Mouse (Mus musculus) liver, adult 2 months (tissue): ENCODE measurements at regions not wholly inside any gene's neighbourhood (a gene's known extent, or its start where the extent isn't known, plus 50 kb on each side); places are given as distances from the start of the nearest gene placed in this dataset.

Experiments used
- DNase-seq: peaks from one replicate; pipeline ENCODE4 v3.0.0-alpha.2; 2011; ENCODE audit warnings: low read depth, low spot score; ENCODE audit errors: extremely low read depth
- H3K27ac ChIP-seq: fragments of 200-500 bp; replicated peaks from 2 replicates; pipeline ENCODE4 v1.5.1; 2012; ENCODE audit warnings: low read depth, mild to moderate bottlenecking, control low read depth, inconsistent platforms, low read length; ENCODE audit not compliant: insufficient read depth
- H3K27me3 ChIP-seq: fragments of 200-500 bp; 2 replicates; pipeline ENCODE4 v1.6.1; 2012; ENCODE audit warnings: mild to moderate bottlenecking, moderate library complexity, low read length, inconsistent platforms; ENCODE audit not compliant: control insufficient read depth, insufficient read depth
- H3K36me3 ChIP-seq: fragments of 200-500 bp; 2 replicates; pipeline ENCODE4 v1.6.1; 2012; ENCODE audit warnings: low read length, inconsistent platforms; ENCODE audit not compliant: control insufficient read depth, insufficient read depth
- H3K4me1 ChIP-seq: fragments of 200-500 bp; 2 replicates; pipeline ENCODE4 v1.6.1; 2011; ENCODE audit warnings: low read length; ENCODE audit not compliant: control insufficient read depth, insufficient read depth
- H3K4me3 ChIP-seq: fragments of 200-500 bp; 2 replicates; pipeline ENCODE4 v1.5.1; 2011; ENCODE audit warnings: low read depth, mild to moderate bottlenecking, control low read depth, low read length, moderate library complexity; ENCODE audit not compliant: insufficient read depth
- H3K79me2 ChIP-seq: fragments of 200-500 bp; 2 replicates; pipeline ENCODE4 v1.6.1; 2012; ENCODE audit warnings: inconsistent platforms, mild to moderate bottlenecking, low read length, moderate library complexity; ENCODE audit not compliant: control insufficient read depth, insufficient read depth
- H3K9ac ChIP-seq: fragments of 200-500 bp; 2 replicates; pipeline ENCODE4 v1.6.1; 2012; ENCODE audit warnings: low read depth, mild to moderate bottlenecking, control low read depth, inconsistent platforms, low read length
- CTCF ChIP-seq: fragments of 200-500 bp; IDR thresholded peaks from 2 replicates; pipeline ENCODE4 v1.5.1; 2011; ENCODE audit warnings: low read depth, low read length, control low read depth
- POLR2A ChIP-seq: fragments of 200-500 bp; IDR thresholded peaks from 2 replicates; pipeline ENCODE4 v1.6.1; 2011; ENCODE audit warnings: low read length, control low read depth; ENCODE audit not compliant: insufficient read depth; ENCODE audit errors: extremely low read depth
- WGBS: fragments of 180-500 bp; shearing (Covaris S2); methylation state at CpG from one replicate; pipeline ENCODE4 v1.1.7; 2018; 5-methylcytosine and 5-hydroxymethylcytosine counted together

DNA sequence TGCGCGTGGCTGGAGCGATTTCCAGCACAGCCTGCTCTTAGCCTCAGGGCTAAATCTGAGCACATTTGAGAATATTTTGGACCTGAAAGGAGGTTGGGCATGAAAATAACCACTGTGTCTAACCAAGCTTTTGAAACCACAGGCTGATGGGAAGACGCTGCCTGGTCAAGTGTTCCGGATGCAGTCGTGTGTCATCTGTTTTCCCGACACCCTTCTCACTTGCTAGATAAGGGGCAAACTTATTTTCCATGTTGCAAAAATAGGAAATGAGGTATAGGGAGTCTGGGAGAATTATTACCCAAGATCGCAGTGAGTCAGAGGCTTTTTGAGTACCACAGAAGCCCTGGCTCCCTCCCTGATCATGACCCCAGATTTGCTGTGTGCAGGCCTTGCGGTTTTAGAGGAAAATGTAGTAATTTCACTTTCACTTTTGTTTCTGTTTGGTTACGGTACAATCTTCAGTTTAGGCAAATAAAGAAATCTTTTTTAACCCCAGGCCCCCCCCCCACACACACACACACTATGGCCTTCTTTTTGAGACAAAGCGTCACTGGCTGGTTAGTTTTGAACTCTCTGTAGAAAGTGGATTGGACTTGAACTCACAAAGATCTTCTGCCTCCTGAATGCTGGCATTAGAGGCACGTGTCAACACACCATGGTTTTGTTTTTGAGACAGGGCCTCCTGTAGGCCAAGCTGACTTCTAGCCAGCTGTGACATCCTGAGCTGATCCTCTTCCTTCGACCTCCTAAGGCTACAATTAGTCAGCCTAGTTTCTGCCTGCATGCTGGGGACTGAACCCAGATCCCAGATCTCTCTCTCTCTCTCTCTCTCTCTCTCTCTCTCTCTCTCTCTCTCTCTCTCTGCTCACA lies 60.7 kb downstream of the Zfp281 start:
- H3K4me1 ChIP-seq = peaks cover 10% of the 10 kb centered on the region; the same call in 1 of the 2 replicates
- H3K4me3 ChIP-seq = peak overlapping the region; percentile 9; the same call in 1 of the 2 replicates
- H3K79me2 ChIP-seq = no peaks in the 10 kb centered on the region
- 29% methylated on average over 13 of the region's 13 CpGs for WGBS
- H3K36me3 ChIP-seq = no peaks in the 10 kb centered on the region
- peak overlapping the region; percentile 1; the same call in 1 of the 2 replicates for H3K9ac ChIP-seq
- TF ChIP-seq CTCF (no peak), POLR2A (no peak)
- H3K27ac ChIP-seq = peak overlapping the region; percentile 70
- DNase-seq = peak; percentile 74
- no peaks in the 10 kb centered on the region for H3K27me3 ChIP-seq

DNA sequence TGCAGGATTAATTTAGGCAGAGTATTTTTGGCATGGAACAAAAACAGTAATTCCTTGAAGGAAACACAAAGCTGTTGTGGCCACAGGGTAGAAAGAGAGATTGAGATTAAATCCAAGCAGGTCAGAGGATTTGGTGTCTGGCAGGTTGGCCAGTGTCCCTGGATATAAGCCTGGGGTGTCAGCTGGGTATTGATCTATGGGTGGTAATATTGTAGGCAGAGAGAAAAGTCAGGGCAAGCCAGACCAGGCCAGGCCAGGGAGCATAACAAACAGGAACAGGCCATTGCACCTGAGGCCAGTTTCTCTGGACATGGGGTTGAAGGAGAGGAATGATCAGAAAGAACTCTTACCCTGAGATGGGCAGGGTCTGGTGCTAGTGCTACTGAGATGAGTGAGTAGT lies 61.8 kb downstream of the Zfp281 start:
- Histone ChIP-seq H3K27me3 (no peaks in the 10 kb centered on the region), H3K27ac (peak overlapping the region; percentile 54), H3K9ac (no peak overlapping the region), H3K79me2 (no peaks in the 10 kb centered on the region), H3K4me3 (no peak overlapping the region), H3K4me1 (peaks cover 10% of the 10 kb centered on the region; the same call in 1 of the 2 replicates), H3K36me3 (no peaks in the 10 kb centered on the region)
- TF ChIP-seq POLR2A (no peak), CTCF (no peak)
- DNase-seq = peak; percentile 97

GRCm38 (mm10) chr1:136690068-136690467 lies 65.4 kb downstream of the Zfp281 start:
- Histone ChIP-seq H3K4me1 (peaks cover 19% of the 10 kb centered on the region), H3K27me3 (no peaks in the 10 kb centered on the region), H3K9ac (no peak overlapping the region), H3K27ac (no peak overlapping the region), H3K79me2 (no peaks in the 10 kb centered on the region), H3K36me3 (no peaks in the 10 kb centered on the region), H3K4me3 (no peak overlapping the region)
- 63% methylated on average over 2 of the region's 2 CpGs for WGBS
- no peak for DNase-seq
- TF ChIP-seq POLR2A = no peak
- no peak for TF ChIP-seq CTCF

GRCm38 (mm10) chr1:136693421-136693820 lies 68.7 kb downstream of the Zfp281 start:
- Histone ChIP-seq H3K4me3 (no peak overlapping the region), H3K27ac (peak overlapping the region; percentile 50), H3K9ac (peak overlapping the region; percentile 10; the same call in 1 of the 2 replicates), H3K79me2 (no peaks in the 10 kb centered on the region), H3K27me3 (no peaks in the 10 kb centered on the region), H3K4me1 (peaks cover 29% of the 10 kb centered on the region), H3K36me3 (no peaks in the 10 kb centered on the region)
- DNase-seq = peak; percentile 78
- no peak for TF ChIP-seq POLR2A
- no peak for TF ChIP-seq CTCF
- 10% methylated on average over 5 of the region's 5 CpGs for WGBS

- Histone ChIP-seq H3K27me3 (no peaks in the 10 kb centered on the region), H3K79me2 (no peaks in the 10 kb centered on the region), H3K4me3 (no peak overlapping the region), H3K9ac (no peak overlapping the region), H3K4me1 (peaks cover 31% of the 10 kb centered on the region), H3K27ac (peak overlapping the region; percentile 2; the same call in 1 of the 2 replicates), H3K36me3 (no peaks in the 10 kb centered on the region)
- peak; percentile 43 for DNase-seq
- TF ChIP-seq POLR2A (no peak), CTCF (no peak)
- 21% methylated on average over 7 of the region's 7 CpGs for WGBS
Measured at GRCm38 (mm10) chr1:136694983-136695382, 70.3 kb downstream of the Zfp281 start.
